Mouse (Mus musculus) MEL (cell line): Measurements from ENCODE around the gene Ripply1. TPM values are rescaled to one million over a fixed set of nuclear protein-coding genes. Genes with fewer than 3 reads are reported as not detected.
A peak's percentile ranks its signal among the peaks of the same experiment; 100 is the strongest.

Source experiments
- DNase-seq: peaks from one replicate; pipeline ENCODE4 v3.0.0; 2011; ENCODE audit warnings: low read depth, low spot score
- H3K27ac ChIP-seq: 2 replicates; pipeline ENCODE4 v1.5.1; 2012; ENCODE audit warnings: low read depth, mild to moderate bottlenecking, control low read depth, low read length, moderate library complexity; ENCODE audit not compliant: control insufficient read depth
- H3K27me3 ChIP-seq, 2 experiments: fragments of 150-350 bp in 1 of 2; sonication (generic) in 1 of 2; 2 replicates each; pipeline ENCODE4 v1.6.1; 2012; ENCODE audit warnings: low read length in 2 of 2, mild to moderate bottlenecking in 2 of 2, improper control_type of control experiment in 1 of 2, moderate library complexity in 1 of 2; ENCODE audit not compliant: insufficient read depth in 2 of 2, control insufficient read depth in 1 of 2
- H3K36me3 ChIP-seq, 2 experiments: 2 replicates each; pipeline ENCODE4 v1.6.1; 2012 to 2014; ENCODE audit warnings: low read length in 2 of 2, improper control_type of control experiment in 1 of 2, inconsistent platforms in 1 of 2, mild to moderate bottlenecking in 1 of 2; ENCODE audit not compliant: insufficient read depth in 2 of 2, control insufficient read depth in 1 of 2
- H3K4me1 ChIP-seq, 2 experiments: fragments of 150-350 bp in 1 of 2; sonication (generic) in 1 of 2; 2 replicates each; pipeline ENCODE4 v1.6.1; 2012; ENCODE audit warnings: low read length in 2 of 2, improper control_type of control experiment in 1 of 2, mild to moderate bottlenecking in 1 of 2; ENCODE audit not compliant: insufficient read depth in 2 of 2, control insufficient read depth in 1 of 2
- H3K4me3 ChIP-seq, 2 experiments: fragments of 150-350 bp in 1 of 2; sonication (generic) in 1 of 2; 2 replicates each; pipeline ENCODE4 v1.5.1; 2012; ENCODE audit warnings: low read depth in 2 of 2, low read length in 2 of 2, mild to moderate bottlenecking in 2 of 2, moderate library complexity in 2 of 2, control low read depth in 1 of 2, improper control_type of control experiment in 1 of 2; ENCODE audit not compliant: control insufficient read depth in 1 of 2, insufficient read depth in 1 of 2
- H3K79me2 ChIP-seq: 2 replicates; pipeline ENCODE4 v1.6.1; 2012; ENCODE audit warnings: mild to moderate bottlenecking, low read length, moderate library complexity; ENCODE audit not compliant: control insufficient read depth, poor library complexity, insufficient read depth
- H3K9ac ChIP-seq: 2 replicates; pipeline ENCODE4 v1.6.1; 2012; ENCODE audit warnings: low read depth, mild to moderate bottlenecking, control low read depth, low read length, moderate library complexity; ENCODE audit not compliant: control insufficient read depth, poor library complexity, severe bottlenecking
- H3K9me3 ChIP-seq: fragments of 150-350 bp; sonication (generic); replicated peaks from 2 replicates; pipeline ENCODE4 v1.6.1; 2012; ENCODE audit warnings: mild to moderate bottlenecking, low read length, improper control_type of control experiment, moderate library complexity; ENCODE audit not compliant: insufficient read depth
- BHLHE40 ChIP-seq: IDR thresholded peaks from 2 replicates; pipeline ENCODE4 v1.6.1; 2012; ENCODE audit warnings: low read depth, mild to moderate bottlenecking, inconsistent platforms, low read length, improper control_type of control experiment, borderline replicate concordance
- CHD1 ChIP-seq: IDR thresholded peaks from 2 replicates; pipeline ENCODE4 v1.6.1; 2012; ENCODE audit warnings: low read depth, mild to moderate bottlenecking, inconsistent platforms, low read length, improper control_type of control experiment
- CTCF ChIP-seq, 3 experiments: IDR thresholded peaks in 2 of 3; conservative IDR thresholded peaks in 1 of 3; 2 replicates each; pipeline ENCODE4 v1.5.1; 2011 to 2012; ENCODE audit warnings: low read length in 3 of 3, low read depth in 2 of 3, mild to moderate bottlenecking in 2 of 3, improper control_type of control experiment in 1 of 3, inconsistent platforms in 1 of 3, mixed read lengths in 1 of 3, moderate library complexity in 1 of 3; ENCODE audit not compliant: control insufficient read depth in 1 of 3, insufficient read depth in 1 of 3, poor library complexity in 1 of 3, severe bottlenecking in 1 of 3
- ELF1 ChIP-seq: IDR thresholded peaks from 2 replicates; pipeline ENCODE4 v1.6.1; 2014; ENCODE audit warnings: low read depth, mild to moderate bottlenecking, inconsistent platforms, low read length, improper control_type of control experiment, moderate library complexity
- EP300 ChIP-seq, 2 experiments: IDR thresholded peaks; 2 replicates each; pipeline ENCODE4 v1.6.1; 2011; ENCODE audit warnings: improper control_type of control experiment in 2 of 2, low read length in 2 of 2, low read depth in 1 of 2, mild to moderate bottlenecking in 1 of 2
- ETS1 ChIP-seq: IDR thresholded peaks from 2 replicates; pipeline ENCODE4 v1.6.1; 2012; ENCODE audit warnings: low read depth, mild to moderate bottlenecking, inconsistent platforms, low read length, improper control_type of control experiment, moderate library complexity
- GATA1 ChIP-seq: IDR thresholded peaks from 2 replicates; pipeline ENCODE4 v1.6.1; 2011; ENCODE audit warnings: low read depth, low read length, improper control_type of control experiment
- HCFC1 ChIP-seq: IDR thresholded peaks from 2 replicates; pipeline ENCODE4 v1.6.1; 2012; ENCODE audit warnings: low read depth, mild to moderate bottlenecking, inconsistent platforms, low read length, improper control_type of control experiment, moderate library complexity
- MAFK ChIP-seq: IDR thresholded peaks from 2 replicates; pipeline ENCODE4 v1.6.1; 2011; ENCODE audit warnings: low read depth, mild to moderate bottlenecking, low read length, improper control_type of control experiment, borderline replicate concordance
- MAX ChIP-seq: IDR thresholded peaks from 2 replicates; pipeline ENCODE4 v1.6.1; 2011; ENCODE audit warnings: low read length, improper control_type of control experiment
- NRF1 ChIP-seq: IDR thresholded peaks from 2 replicates; pipeline ENCODE4 v1.6.1; 2014; ENCODE audit warnings: low read depth, mild to moderate bottlenecking, inconsistent platforms, low read length, improper control_type of control experiment, moderate library complexity; ENCODE audit not compliant: poor library complexity, insufficient read depth, severe bottlenecking
- POLR2A ChIP-seq, 2 experiments: IDR thresholded peaks; 2 replicates each; pipeline ENCODE4 v1.6.1; 2011 to 2012; ENCODE audit warnings: low read length in 2 of 2, mild to moderate bottlenecking in 2 of 2, control low read depth in 1 of 2, improper control_type of control experiment in 1 of 2, low read depth in 1 of 2, moderate library complexity in 1 of 2; ENCODE audit not compliant: control insufficient read depth in 1 of 2, insufficient read depth in 1 of 2, poor library complexity in 1 of 2
- POLR2AphosphoS5 ChIP-seq: IDR thresholded peaks from 2 replicates; pipeline ENCODE4 v1.6.1; 2012; ENCODE audit warnings: low read depth, borderline replicate concordance, mild to moderate bottlenecking, inconsistent platforms, low read length, moderate library complexity, mixed read lengths
- RCOR1 ChIP-seq: IDR thresholded peaks from 2 replicates; pipeline ENCODE4 v1.6.1; 2012; ENCODE audit warnings: low read depth, mild to moderate bottlenecking, inconsistent platforms, low read length, improper control_type of control experiment
- SIN3A ChIP-seq: IDR thresholded peaks from 2 replicates; pipeline ENCODE4 v1.6.1; 2012; ENCODE audit warnings: low read length, improper control_type of control experiment, inconsistent platforms
- SMC3 ChIP-seq: IDR thresholded peaks from 2 replicates; pipeline ENCODE4 v1.6.1; 2011; ENCODE audit warnings: low read depth, low read length, improper control_type of control experiment
- TAL1 ChIP-seq: IDR thresholded peaks from 2 replicates; pipeline ENCODE4 v1.6.1; 2012; ENCODE audit warnings: mild to moderate bottlenecking, inconsistent platforms, low read length, moderate library complexity, mixed read lengths
- TBP ChIP-seq: IDR thresholded peaks from 2 replicates; pipeline ENCODE4 v1.8.0; 2011; ENCODE audit warnings: low read depth, low read length, improper control_type of control experiment
- TCF12 ChIP-seq: IDR thresholded peaks from 2 replicates; pipeline ENCODE4 v1.6.1; 2014; ENCODE audit warnings: low read depth, mild to moderate bottlenecking, inconsistent platforms, low read length, improper control_type of control experiment, moderate library complexity
- UBTF ChIP-seq: IDR thresholded peaks from 2 replicates; pipeline ENCODE4 v1.6.1; 2012; ENCODE audit warnings: low read depth, mild to moderate bottlenecking, inconsistent platforms, low read length, improper control_type of control experiment, moderate library complexity, borderline replicate concordance; ENCODE audit not compliant: insufficient read depth
- ZC3H11A ChIP-seq: IDR thresholded peaks from 2 replicates; pipeline ENCODE4 v1.6.1; 2012; ENCODE audit warnings: low read depth, mild to moderate bottlenecking, inconsistent platforms, low read length, improper control_type of control experiment
- ZKSCAN1 ChIP-seq: IDR thresholded peaks from 2 replicates; pipeline ENCODE4 v1.6.1; 2012; ENCODE audit warnings: low read depth, mild to moderate bottlenecking, inconsistent platforms, low read length, improper control_type of control experiment, moderate library complexity
- ZMIZ1 ChIP-seq: IDR thresholded peaks from 2 replicates; pipeline ENCODE4 v1.6.1; 2012; ENCODE audit warnings: low read depth, mild to moderate bottlenecking, inconsistent platforms, low read length, improper control_type of control experiment, moderate library complexity
- ZNF384 ChIP-seq: IDR thresholded peaks from 2 replicates; pipeline ENCODE4 v1.6.1; 2012; ENCODE audit warnings: low read depth, mild to moderate bottlenecking, inconsistent platforms, low read length, improper control_type of control experiment
- polyA plus RNA-seq, 2 experiments: library from polyadenylated mRNA; stranded (reverse) in 1 of 2; unstranded in 1 of 2; fragments of >175 nt in 1 of 2; fragments of >200 nt in 1 of 2; gene quantifications; 2 replicates each; pipeline versions ENCODE4 v1.2.1 to v1.2.4; 2012; ENCODE audit warnings: low replicate concordance in 2 of 2, low read depth in 1 of 2; ENCODE audit not compliant: insufficient read length in 2 of 2, insufficient read depth in 1 of 2, missing spikeins in 1 of 2
- total RNA-seq: library from RNA; depleted of rRNA; stranded (reverse); fragments of 300-350 nt; gene quantifications from 2 replicates; pipeline ENCODE4 v1.2.3, GENCODE M21; 2012

Gene Ripply1
- total and polyA plus RNA-seq, 3 experiments: not detected

- TF ChIP-seq NRF1 (no peak), TAL1 (no peak), EP300 (IDR thresholded peaks at IDR 0.05; ENCODE audit: low read depth in 1 of 2, low read length in 2 of 2) (peak; percentile 72 to 75), TCF12 (peak; percentile 39; the same call in 1 of the 2 replicates), BHLHE40 (no peak), CHD1 (no peak), SIN3A (0 out of 2 replicates have a peak, but pooled peaks have one; percentile 45), RCOR1 (no peak), MAX (no peak), CTCF (IDR thresholded peaks at IDR 0.05 in 2 of 3, conservative IDR thresholded peaks at IDR 0.05 in 1 of 3; ENCODE audit: control insufficient read depth in 1 of 3, insufficient read depth in 1 of 3, low read depth in 2 of 3, low read length in 3 of 3, poor library complexity in 1 of 3, severe bottlenecking in 1 of 3) (peak in 1 of 3 experiments; percentile 34; a peak in 2 of 6 replicates), ZNF384 (peak; percentile 90), ZMIZ1 (no peak), HCFC1 (0 out of 2 replicates have a peak, but pooled peaks have one; percentile 23), ZKSCAN1 (no peak), SMC3 (peak; percentile 46), TBP (no peak)
Observed at GRCm38 (mm10) chrX:139828363-139829092, 46.4 kb upstream of the Ripply1 start (continued).

- H3K36me3 ChIP-seq: peaks cover 0 to 25% of the 10 kb centered on the region in 2 experiments; a peak in 2 of 4 replicates
- H3K4me3 ChIP-seq: no peak overlapping the region
- peak overlapping the region; percentile 61 for H3K27ac ChIP-seq
- H3K4me1 ChIP-seq: peaks cover 14% of the 10 kb centered on the region in 2 experiments
- TF ChIP-seq ZC3H11A: no peak
- TF ChIP-seq SMC3: no peak
- TF ChIP-seq TCF12: 0 out of 2 replicates have a peak, but pooled peaks have one; percentile 7
- TF ChIP-seq UBTF: no peak
- TF ChIP-seq POLR2A (IDR thresholded peaks at IDR 0.05; ENCODE audit: control insufficient read depth in 1 of 2, insufficient read depth in 1 of 2, low read depth in 1 of 2, low read length in 2 of 2, poor library complexity in 1 of 2): no peak
- TF ChIP-seq MAFK: no peak
- no peak for TF ChIP-seq POLR2AphosphoS5
- no peak for TF ChIP-seq ELF1
- no peak for TF ChIP-seq SIN3A
- TF ChIP-seq NRF1: no peak
- TF ChIP-seq ZMIZ1: no peak
- TF ChIP-seq ETS1: peak; percentile 22; the same call in 1 of the 2 replicates
- TF ChIP-seq GATA1: peak; percentile 53; the same call in 1 of the 2 replicates
- no peak for TF ChIP-seq ZKSCAN1
- TF ChIP-seq EP300 (IDR thresholded peaks at IDR 0.05; ENCODE audit: low read depth in 1 of 2, low read length in 2 of 2): peak; percentile 11 to 53; a peak in 3 of 4 replicates
- peak; percentile 41 for DNase-seq
- H3K27me3 ChIP-seq: no peaks in the 10 kb centered on the region
- no peaks in the 10 kb centered on the region for H3K79me2 ChIP-seq
- no peaks in the 10 kb centered on the region for H3K9me3 ChIP-seq
- no peak overlapping the region for H3K9ac ChIP-seq
Observed at GRCm38 (mm10) chrX:139826926-139827325, 44.8 kb upstream of the Ripply1 start.
